Mouse (Mus musculus): ENCODE measurements around the gene Neurl1a.

DNA sequence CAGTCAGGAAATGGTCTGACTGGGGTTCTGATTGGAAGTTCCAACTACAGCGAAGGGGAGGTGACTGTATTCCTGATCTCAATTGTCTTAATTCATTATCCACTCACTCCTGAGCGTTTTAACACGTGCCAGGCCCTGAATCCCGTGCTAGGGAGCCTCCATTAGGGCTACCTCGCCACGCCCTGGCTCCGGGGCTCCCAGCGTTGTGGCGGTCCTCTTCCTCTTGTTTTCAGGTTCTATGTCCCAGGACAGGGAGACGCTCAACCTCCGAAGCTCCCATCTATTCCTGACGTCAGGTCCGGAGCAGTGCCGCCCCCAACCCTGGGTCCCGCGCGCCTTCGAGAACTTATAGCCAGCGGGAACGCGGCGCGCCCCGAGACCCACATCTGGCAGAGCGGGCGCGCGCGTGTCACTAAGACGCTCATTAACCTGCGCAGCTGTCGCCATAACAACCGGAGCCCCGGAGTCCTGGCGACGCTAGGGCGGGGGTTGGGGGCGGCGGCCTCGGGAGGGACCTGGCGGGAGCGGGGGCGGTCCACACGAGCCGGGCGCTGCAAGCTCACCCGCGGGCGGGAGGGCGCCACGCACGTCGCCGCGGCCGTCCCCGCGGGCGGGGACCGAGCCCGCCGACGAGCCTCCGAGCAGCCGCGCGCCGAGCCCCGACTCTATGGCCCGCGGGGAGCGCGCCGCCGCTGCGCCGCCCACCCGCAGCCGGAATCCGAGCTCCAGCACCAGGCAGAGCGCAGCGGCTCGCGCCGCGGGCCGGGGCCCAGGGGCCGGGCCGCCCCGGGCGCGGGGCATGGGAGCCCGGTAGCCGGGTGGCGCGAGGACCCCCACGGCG, at the start of gene Neurl1a:
- TF ChIP-seq EP300 (optimal IDR thresholded peaks at IDR 0.05) (no peak), CTCF (IDR thresholded peaks at IDR 0.05; ENCODE audit: low read depth) (no peak)

All from stomach, postnatal 0 days (tissue).